Mouse (Mus musculus) forebrain, embryonic 16.5 days (tissue): ENCODE results near the gene Lysmd2. TPM values are rescaled to one million over a fixed set of nuclear protein-coding genes. Genes with fewer than 3 reads are reported as not detected.
A peak's percentile ranks its signal among the peaks of the same experiment; 100 is the strongest.
"Not testable (repeated sequence)": the region's sequence is repeated elsewhere in the genome, so short reads cannot be mapped to it uniquely, and the experiment has no call there.

ENCODE experiments used
- ATAC-seq: fragments of 200-750 bp; cut with Nextera tagmentation; 2 replicates; pipeline ENCODE4 v1.8.0; 2017; ENCODE audit warnings: mild to moderate bottlenecking, moderate library complexity
- H3K27ac ChIP-seq: fragments of 300-500 bp; sonication (generic); 2 replicates; pipeline ENCODE4 v1.5.1; 2014; ENCODE audit warnings: low read length, control low read depth
- H3K27me3 ChIP-seq: fragments of 300-500 bp; sonication (generic); replicated peaks from 2 replicates; pipeline ENCODE4 v1.6.1; 2014; ENCODE audit warnings: low read length; ENCODE audit not compliant: control insufficient read depth, insufficient read depth
- H3K36me3 ChIP-seq: fragments of 300-500 bp; sonication (generic); 2 replicates; pipeline ENCODE4 v1.6.1; 2014; ENCODE audit not compliant: control insufficient read depth, insufficient read depth
- H3K4me1 ChIP-seq: fragments of 300-500 bp; sonication (generic); replicated peaks from 2 replicates; pipeline ENCODE4 v1.6.1; 2014; ENCODE audit warnings: low read length; ENCODE audit not compliant: control insufficient read depth, insufficient read depth
- H3K4me2 ChIP-seq: fragments of 300-500 bp; sonication (generic); 2 replicates; pipeline ENCODE4 v1.6.1; 2014; ENCODE audit warnings: mild to moderate bottlenecking, low read length, control low read depth
- H3K4me3 ChIP-seq: fragments of 300-500 bp; sonication (generic); replicated peaks from 2 replicates; pipeline ENCODE4 v1.5.1; 2014; ENCODE audit warnings: mild to moderate bottlenecking, low read length, control low read depth
- H3K9ac ChIP-seq: fragments of 300-500 bp; sonication (generic); replicated peaks from 2 replicates; pipeline ENCODE4 v1.6.1; 2014; ENCODE audit warnings: low read depth, low read length, control low read depth
- H3K9me3 ChIP-seq: fragments of 300-500 bp; sonication (generic); 2 replicates; pipeline ENCODE4 v1.6.1; 2016; ENCODE audit warnings: low read length; ENCODE audit not compliant: control insufficient read depth
- WGBS: fragments of 180-500 bp; shearing (Covaris S2); extraction: QIAGEN DNeasy Blood & Tissue Kit; methylation state at CpG from one replicate; pipeline ENCODE4 v1.1.7; 2014; 5-methylcytosine and 5-hydroxymethylcytosine counted together
- polyA plus RNA-seq: library from polyadenylated mRNA; unstranded; fragments of >200 nt; fragmentation: Nextera tagmentation; extraction: Ambion mirVana; gene quantifications from 2 replicates; pipeline ENCODE4 v1.2.1, GENCODE M21; 2015

Lysmd2 gene
- polyA plus RNA-seq, 1 experiment from 2014 or later = 26.7 TPM

DNA sequence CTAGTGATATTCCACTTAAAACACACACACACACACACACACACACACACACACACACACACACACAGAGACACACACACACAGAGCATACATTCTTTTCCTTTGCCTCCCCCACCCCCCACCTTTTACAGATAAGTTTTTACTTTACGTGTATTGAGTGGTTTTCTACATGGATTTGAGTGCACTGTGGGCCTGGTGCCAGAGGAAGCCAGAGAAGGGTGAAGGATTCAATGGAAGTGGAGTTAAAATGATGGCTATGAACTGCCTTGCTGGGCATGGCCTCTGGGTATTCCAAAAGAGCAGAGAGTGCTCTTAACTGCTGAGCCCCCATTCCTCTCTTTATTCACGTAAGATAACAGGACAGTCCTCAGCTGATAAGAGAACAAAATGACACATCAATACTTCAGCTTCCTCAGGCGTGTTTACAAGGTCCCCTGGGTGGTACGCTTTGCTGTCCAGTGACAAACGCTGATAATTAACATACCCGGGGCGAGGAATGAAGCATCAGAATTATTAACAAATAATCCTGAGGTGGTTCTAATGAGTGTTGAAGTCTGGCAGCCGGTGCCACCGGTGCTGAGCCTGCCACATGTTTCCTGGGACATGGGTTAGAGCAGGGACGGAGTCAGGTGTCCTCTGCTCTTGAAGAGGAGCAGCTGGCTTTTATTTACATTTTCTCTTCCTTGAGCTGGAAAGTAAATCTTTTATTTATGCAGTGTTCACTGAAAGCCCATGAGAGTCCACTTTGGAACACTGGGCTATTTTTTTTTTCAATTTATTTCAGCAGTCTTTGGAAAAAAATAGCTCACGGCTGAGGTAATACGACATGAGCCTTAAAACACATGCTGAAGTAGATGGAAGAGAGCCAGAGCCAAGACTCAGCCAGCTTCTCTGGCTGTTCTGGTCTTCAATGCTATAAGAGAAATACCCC, 28.7 kb downstream of the Lysmd2 start:
- no peak overlapping the region for H3K27ac ChIP-seq
- no peak overlapping the region for H3K9ac ChIP-seq
- H3K27me3 ChIP-seq = no peaks in the 10 kb centered on the region
- peaks cover 2% of the 10 kb centered on the region; the same call in 1 of the 2 replicates for H3K4me1 ChIP-seq
- 61% methylated on average over 12 of the region's 12 CpGs for WGBS
- H3K4me3 ChIP-seq = no peak overlapping the region
- ATAC-seq = no peak
- no peaks in the 10 kb centered on the region for H3K9me3 ChIP-seq
- H3K36me3 ChIP-seq = peaks cover 44% of the 10 kb centered on the region
- H3K4me2 ChIP-seq = no peak overlapping the region

DNA sequence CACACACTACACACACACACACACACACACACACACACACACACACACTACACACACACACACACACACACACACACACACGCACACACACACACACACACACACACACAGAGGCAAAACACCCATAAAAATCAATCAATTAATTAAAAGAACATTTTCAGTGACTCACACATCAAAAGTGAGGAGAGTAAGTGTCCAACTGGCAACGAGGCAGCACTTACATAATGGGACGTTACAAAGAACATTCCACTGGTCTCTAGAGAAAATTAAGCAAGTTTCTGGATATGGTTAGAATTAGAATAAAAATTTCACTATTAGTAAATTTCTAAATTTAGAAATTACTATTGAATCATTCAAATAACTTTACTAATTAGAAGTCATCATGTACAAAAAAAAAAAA, 30.9 kb downstream of the Lysmd2 start:
- not testable (repeated sequence) for H3K4me1 ChIP-seq, H3K4me2 ChIP-seq
- H3K36me3 ChIP-seq = peaks cover 44% of the 10 kb centered on the region

DNA sequence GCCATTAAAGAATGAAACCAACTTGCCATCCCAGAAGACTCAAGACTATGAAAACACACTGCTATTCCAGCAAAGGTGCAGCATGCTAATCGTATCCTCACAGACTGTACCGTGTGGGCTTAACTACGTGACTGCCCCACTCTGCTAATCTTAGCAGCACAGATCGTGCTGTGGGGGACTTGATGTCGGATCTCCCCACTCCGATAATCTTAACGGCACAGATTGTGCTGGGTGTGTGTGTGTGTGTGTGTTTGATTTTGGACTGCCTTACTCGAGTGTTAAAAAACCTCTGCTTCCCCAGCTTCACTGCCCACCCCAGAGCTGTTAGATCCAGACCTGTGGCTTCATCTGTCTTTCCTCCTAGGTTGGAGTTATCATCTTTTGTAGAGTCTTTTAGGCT, 35.4 kb downstream of the Lysmd2 start:
- peaks cover 52% of the 10 kb centered on the region for H3K36me3 ChIP-seq
- no peak overlapping the region for H3K9ac ChIP-seq
- WGBS = 92% methylated on average over 8 of the region's 8 CpGs
- H3K4me3 ChIP-seq = no peak overlapping the region
- H3K27me3 ChIP-seq = no peaks in the 10 kb centered on the region
- H3K9me3 ChIP-seq = no peaks in the 10 kb centered on the region
- no peaks in the 10 kb centered on the region for H3K4me1 ChIP-seq
- no peak for ATAC-seq
- no peak overlapping the region for H3K4me2 ChIP-seq
- no peak overlapping the region for H3K27ac ChIP-seq

More for the DNA sequence above, 30.9 kb downstream of the Lysmd2 start:
- 89% methylated on average over 2 of the region's 3 CpGs for WGBS
- H3K9me3 ChIP-seq, H3K27ac ChIP-seq, H3K27me3 ChIP-seq, H3K9ac ChIP-seq, ATAC-seq, H3K4me3 ChIP-seq: not testable (repeated sequence)

DNA sequence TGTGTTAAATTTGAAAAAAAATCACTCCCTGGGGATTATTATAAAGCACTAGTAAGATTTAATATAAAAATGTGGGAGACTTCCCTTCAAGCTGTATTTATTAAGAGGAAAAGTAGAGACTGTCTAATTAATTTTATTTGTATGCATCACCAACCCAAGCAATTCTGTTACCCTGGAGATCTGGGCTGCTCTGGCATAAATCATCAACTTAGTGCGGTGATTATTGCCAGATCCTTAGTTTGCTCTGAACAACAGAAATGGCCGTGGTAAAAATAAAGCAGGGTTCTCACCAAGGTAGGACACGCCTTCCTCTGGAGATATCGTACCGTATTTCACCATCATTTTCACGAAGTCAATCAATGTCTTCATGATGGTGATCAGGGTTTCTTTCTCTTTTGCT, 39.8 kb downstream of the Lysmd2 start:
- H3K4me2 ChIP-seq = no peak overlapping the region
- no peak overlapping the region for H3K4me3 ChIP-seq
- no peaks in the 10 kb centered on the region for H3K27me3 ChIP-seq
- peaks cover 52% of the 10 kb centered on the region for H3K36me3 ChIP-seq
- peak; percentile 36; the same call in 1 of the 2 replicates for ATAC-seq
- H3K4me1 ChIP-seq = no peaks in the 10 kb centered on the region
- H3K9ac ChIP-seq = no peak overlapping the region
- H3K27ac ChIP-seq = no peak overlapping the region
- WGBS = 73% methylated on average over 6 of the region's 6 CpGs
- no peaks in the 10 kb centered on the region for H3K9me3 ChIP-seq

DNA sequence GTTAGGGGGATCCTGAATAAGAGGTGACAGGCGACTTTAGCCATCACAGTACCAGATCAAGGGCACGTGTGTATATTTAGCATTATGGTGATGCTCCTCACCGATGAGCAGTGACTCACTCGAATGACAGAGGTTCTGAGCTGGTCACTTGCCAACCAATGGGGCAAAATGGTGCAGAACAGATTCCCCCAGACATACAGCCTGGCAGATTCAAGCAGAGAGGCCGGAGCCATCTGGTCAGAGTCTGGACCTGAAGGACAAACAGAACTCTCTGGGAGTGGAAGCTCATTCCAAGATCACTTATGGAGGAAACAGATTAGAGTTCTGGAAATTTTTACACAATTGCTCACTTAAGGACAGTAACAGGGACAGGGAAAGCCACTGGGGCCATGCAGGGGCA, 41.1 kb downstream of the Lysmd2 start:
- no peak overlapping the region for H3K4me2 ChIP-seq
- H3K4me3 ChIP-seq = no peak overlapping the region
- peaks cover 43% of the 10 kb centered on the region for H3K36me3 ChIP-seq
- H3K4me1 ChIP-seq = no peaks in the 10 kb centered on the region
- no peak overlapping the region for H3K9ac ChIP-seq
- WGBS = 83% methylated on average over 5 of the region's 5 CpGs
- ATAC-seq = no peak
- no peak overlapping the region for H3K27ac ChIP-seq
- H3K27me3 ChIP-seq = no peaks in the 10 kb centered on the region
- no peaks in the 10 kb centered on the region for H3K9me3 ChIP-seq

DNA sequence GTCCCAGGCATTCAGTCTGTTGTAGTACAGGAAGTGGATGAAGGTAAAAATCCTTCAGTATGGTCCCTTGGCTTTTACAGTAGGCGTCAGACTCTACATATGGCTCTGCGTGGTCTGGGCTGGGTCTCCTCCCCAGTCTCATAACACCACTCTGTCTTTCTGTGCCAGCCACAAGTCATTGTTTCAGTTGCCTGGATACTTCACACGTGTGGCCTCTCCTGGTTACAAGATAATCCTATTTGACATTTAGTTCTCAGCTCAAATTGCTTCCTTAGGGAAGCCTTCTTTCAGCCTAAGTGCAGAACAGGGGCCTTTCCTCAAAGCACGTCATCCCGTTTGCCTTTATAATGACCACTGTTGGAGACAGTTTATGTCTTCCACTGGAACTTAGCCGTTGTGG, 47.2 kb downstream of the Lysmd2 start:
- Histone ChIP-seq H3K9me3 (no peaks in the 10 kb centered on the region), H3K27ac (no peak overlapping the region), H3K4me2 (no peak overlapping the region), H3K4me1 (no peaks in the 10 kb centered on the region), H3K9ac (no peak overlapping the region), H3K4me3 (no peak overlapping the region), H3K27me3 (no peaks in the 10 kb centered on the region), H3K36me3 (peaks cover 53% of the 10 kb centered on the region)
- 50% methylated on average over 6 of the region's 6 CpGs for WGBS
- ATAC-seq = peak; percentile 59

DNA sequence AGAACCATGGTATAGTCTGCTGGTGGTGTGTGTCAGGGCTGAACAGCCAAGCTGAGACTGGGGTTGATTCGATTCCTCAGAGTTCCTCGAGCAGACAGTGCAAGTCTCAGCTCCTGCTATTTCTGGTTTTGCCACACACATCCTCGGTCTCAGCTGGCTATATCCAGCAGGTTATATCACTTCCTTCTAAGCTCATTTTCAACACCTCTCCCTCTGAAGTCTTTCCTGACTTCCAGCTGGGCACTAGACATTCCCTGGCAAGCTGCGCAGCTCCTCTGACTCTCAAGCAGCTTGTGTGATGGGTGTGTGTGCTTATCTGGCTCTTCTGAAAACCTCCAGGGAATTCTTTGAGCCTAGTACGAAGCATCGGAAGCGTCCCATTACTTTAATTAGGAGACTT, 50.7 kb downstream of the Lysmd2 start:
- Histone ChIP-seq H3K9ac (no peak overlapping the region), H3K36me3 (peaks cover 65% of the 10 kb centered on the region), H3K4me3 (no peak overlapping the region), H3K27me3 (no peaks in the 10 kb centered on the region), H3K4me1 (peaks cover 5% of the 10 kb centered on the region), H3K27ac (no peak overlapping the region), H3K4me2 (no peak overlapping the region), H3K9me3 (no peaks in the 10 kb centered on the region)
- no peak for ATAC-seq
- 89% methylated on average over 7 of the region's 7 CpGs for WGBS

DNA sequence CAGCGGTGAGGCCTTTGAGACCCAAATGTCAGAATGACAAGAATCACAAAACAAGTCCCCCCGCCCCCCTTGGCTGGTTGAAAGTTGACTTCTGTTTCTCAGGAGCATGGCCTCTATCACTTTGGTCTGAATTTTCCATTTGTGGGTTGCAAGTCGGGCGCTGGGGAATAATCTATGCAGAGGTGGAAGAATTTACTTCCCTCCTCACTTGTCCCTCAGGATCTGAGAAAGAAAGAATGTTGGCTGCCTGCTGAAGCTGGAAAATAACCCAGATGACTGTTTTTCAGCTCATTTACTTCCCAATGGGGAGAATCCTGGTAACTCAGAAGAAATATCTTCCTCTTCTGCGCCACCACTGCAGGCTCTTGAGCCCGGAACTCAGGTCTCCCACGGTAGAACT, 52.8 kb downstream of the Lysmd2 start:
- Histone ChIP-seq H3K36me3 (peaks cover 54% of the 10 kb centered on the region), H3K27me3 (no peaks in the 10 kb centered on the region), H3K9ac (no peak overlapping the region), H3K4me1 (peaks cover 16% of the 10 kb centered on the region), H3K4me3 (no peak overlapping the region), H3K27ac (no peak overlapping the region), H3K4me2 (no peak overlapping the region), H3K9me3 (no peaks in the 10 kb centered on the region)
- no peak for ATAC-seq
- 90% methylated on average over 7 of the region's 7 CpGs for WGBS

DNA sequence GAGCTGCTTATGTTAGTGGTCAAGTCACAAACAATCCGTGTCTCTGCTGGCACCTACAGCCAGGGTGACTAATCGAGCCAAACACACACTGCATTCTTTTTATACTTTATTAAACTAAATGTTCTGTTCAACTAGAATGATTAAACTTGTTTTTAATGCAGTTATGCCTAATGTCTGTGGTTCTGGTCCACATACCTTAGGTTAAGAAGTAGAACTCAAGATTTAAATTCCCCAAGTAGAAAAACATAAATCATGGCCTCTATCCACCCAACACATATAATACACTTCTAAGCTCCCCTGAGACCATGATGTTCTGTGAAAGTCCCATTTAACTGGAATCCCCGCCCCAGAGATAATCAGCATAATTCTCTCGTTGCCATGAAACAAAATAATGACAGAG, 54.1 kb downstream of the Lysmd2 start:
- peaks cover 18% of the 10 kb centered on the region for H3K4me1 ChIP-seq
- H3K9me3 ChIP-seq = no peaks in the 10 kb centered on the region
- H3K27me3 ChIP-seq = no peaks in the 10 kb centered on the region
- WGBS = 58% methylated on average over 4 of the region's 4 CpGs
- H3K27ac ChIP-seq = no peak overlapping the region
- no peak overlapping the region for H3K4me2 ChIP-seq
- no peak overlapping the region for H3K4me3 ChIP-seq
- peaks cover 45% of the 10 kb centered on the region for H3K36me3 ChIP-seq
- ATAC-seq = no peak
- no peak overlapping the region for H3K9ac ChIP-seq
